Mouse (Mus musculus) thymus, adult 2 months (tissue): ENCODE results near the gene Rapgef5.

Experiments used
- CTCF ChIP-seq: fragments of 200-500 bp; IDR thresholded peaks from 2 replicates; pipeline ENCODE4 v1.5.1; 2012; ENCODE audit warnings: mild to moderate bottlenecking, control low read depth, low read length, moderate library complexity, borderline replicate concordance; ENCODE audit not compliant: control insufficient read depth, poor library complexity, insufficient read depth; ENCODE audit errors: extremely low read depth
- POLR2A ChIP-seq: fragments of 200-500 bp; IDR thresholded peaks from 2 replicates; pipeline ENCODE4 v1.6.1; 2012; ENCODE audit warnings: mild to moderate bottlenecking, low read length, control low read depth, moderate library complexity; ENCODE audit not compliant: control insufficient read depth, poor library complexity, insufficient read depth; ENCODE audit errors: extremely low read depth

- TF ChIP-seq CTCF: no peak
- TF ChIP-seq POLR2A: no peak
Observed at GRCm38 (mm10) chr12:117468329-117468728, 48.0 kb upstream of the Rapgef5 start.
